Mouse (Mus musculus): ENCODE measurements around the gene Plcb2. TPM values are rescaled to one million over a fixed set of nuclear protein-coding genes. Genes with fewer than 3 reads are reported as not detected.

The Plcb2 gene
- polyA plus RNA-seq, 1 experiment from 2014 or later, result 0.17 TPM

DNA sequence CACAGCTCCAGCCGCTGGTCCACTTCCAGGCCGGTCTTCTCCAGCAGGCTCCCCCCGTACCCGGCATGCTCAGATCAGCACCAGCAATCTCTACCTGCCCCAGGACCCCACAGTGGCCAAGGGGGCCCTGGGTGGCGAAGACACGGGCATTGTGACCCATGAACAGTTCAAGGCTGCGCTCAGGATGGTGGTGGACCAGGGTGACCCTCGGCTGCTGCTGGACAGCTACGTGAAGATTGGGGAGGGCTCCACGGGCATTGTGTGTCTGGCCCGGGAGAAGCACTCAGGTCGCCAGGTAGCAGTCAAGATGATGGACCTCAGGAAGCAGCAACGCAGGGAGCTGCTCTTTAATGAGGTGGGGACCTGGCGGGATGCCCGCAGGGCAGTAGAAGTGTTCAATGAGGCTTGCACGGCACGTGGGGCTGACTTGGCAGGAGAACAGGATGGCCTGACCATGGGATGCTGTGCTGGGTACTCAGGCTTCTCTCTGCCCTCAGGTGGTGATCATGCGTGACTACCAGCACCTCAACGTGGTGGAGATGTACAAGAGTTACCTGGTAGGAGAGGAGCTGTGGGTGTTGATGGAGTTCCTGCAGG lies 34.8 kb downstream of the Plcb2 start:
- H3K27me3 ChIP-seq, result peaks cover 42% of the 10 kb centered on the region
- H3K27ac ChIP-seq, result no peak overlapping the region
- no peak overlapping the region for H3K9ac ChIP-seq
- WGBS, result 79% methylated on average over 19 of the region's 19 CpGs
- no peak for ATAC-seq
- no peaks in the 10 kb centered on the region for H3K9me3 ChIP-seq (replicated peaks)
- H3K36me3 ChIP-seq (ENCODE audit: poor library complexity, severe bottlenecking), result no peaks in the 10 kb centered on the region
- H3K4me1 ChIP-seq, result no peaks in the 10 kb centered on the region
- H3K4me3 ChIP-seq, result no peak overlapping the region
- no peak overlapping the region for H3K4me2 ChIP-seq

DNA sequence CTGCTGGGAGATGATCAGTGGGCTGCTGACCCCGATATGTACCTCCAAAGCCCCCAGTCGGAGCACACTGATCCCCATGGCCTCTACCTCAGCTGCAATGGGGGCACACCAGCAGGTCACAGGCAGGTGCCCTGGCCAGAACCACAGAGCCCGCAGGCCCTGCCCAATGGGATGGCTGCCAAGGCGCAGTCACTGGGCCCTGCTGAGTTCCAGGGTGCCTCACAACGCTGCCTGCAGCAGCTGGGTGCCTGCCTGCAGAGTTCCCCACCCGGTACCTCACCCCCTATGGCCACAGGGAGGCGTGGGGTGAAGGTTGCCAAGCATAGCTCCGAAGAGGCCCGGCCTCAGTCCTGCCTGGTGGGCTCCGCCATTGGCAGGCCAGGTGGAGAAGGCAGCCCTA lies 38.4 kb downstream of the Plcb2 start:
- H3K4me1 ChIP-seq, result no peaks in the 10 kb centered on the region
- no peak overlapping the region for H3K4me3 ChIP-seq
- H3K27ac ChIP-seq, result no peak overlapping the region
- H3K4me2 ChIP-seq, result no peak overlapping the region
- no peak overlapping the region for H3K9ac ChIP-seq
- H3K27me3 ChIP-seq, result peaks cover 23% of the 10 kb centered on the region
- WGBS, result 86% methylated on average over 10 of the region's 10 CpGs
- H3K9me3 ChIP-seq (replicated peaks), result no peaks in the 10 kb centered on the region
- no peaks in the 10 kb centered on the region for H3K36me3 ChIP-seq (ENCODE audit: poor library complexity, severe bottlenecking)
- ATAC-seq, result no peak

DNA sequence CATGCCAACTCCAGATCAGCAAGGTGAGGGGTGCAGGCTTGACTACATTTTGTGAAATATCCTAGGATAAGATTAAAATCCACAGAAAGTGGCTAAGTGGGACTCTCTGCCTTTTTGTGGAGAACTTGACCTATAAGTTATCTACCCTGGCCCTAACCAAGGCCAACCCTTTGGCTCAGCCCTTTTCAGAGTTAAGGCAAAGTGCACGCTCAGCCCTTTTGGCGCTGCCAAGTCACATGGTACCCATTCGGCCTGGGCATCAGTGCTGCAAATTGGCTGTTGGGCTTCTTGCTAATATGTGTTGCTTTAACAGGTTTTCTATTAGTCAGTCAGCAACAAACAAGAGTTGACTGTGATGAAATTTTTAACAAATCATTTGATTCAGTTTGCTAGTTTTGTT lies 40.4 kb downstream of the Plcb2 start:
- H3K27me3 ChIP-seq, result peaks cover 19% of the 10 kb centered on the region; the same call in 1 of the 2 replicates
- H3K4me1 ChIP-seq, result no peaks in the 10 kb centered on the region
- H3K36me3 ChIP-seq (ENCODE audit: poor library complexity, severe bottlenecking), result no peaks in the 10 kb centered on the region
- no peak overlapping the region for H3K27ac ChIP-seq
- H3K4me3 ChIP-seq, result no peak overlapping the region
- 93% methylated on average over 3 of the region's 3 CpGs for WGBS
- no peak for ATAC-seq
- no peak overlapping the region for H3K4me2 ChIP-seq
- no peaks in the 10 kb centered on the region for H3K9me3 ChIP-seq (replicated peaks)
- no peak overlapping the region for H3K9ac ChIP-seq

DNA sequence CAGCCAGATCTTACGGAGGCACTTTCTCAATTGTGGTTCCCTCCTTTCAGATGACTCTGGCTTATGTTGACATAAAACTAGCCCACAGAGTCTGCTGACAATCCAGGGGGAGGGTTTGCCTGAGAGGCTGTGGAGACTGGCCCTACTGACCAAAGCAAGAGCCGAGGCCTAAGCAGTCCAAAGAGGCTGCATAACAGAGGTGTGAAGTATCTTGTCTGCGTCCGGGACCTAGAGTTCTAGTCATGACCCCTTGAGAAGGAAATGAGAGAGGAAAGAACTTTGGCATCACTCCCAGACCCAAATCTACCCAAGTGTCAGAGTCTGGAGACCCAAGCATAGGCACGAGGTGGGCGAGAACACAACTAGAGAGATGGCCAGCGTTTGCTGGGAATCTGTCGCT lies 41.5 kb downstream of the Plcb2 start:
- WGBS, result 92% methylated on average over 8 of the region's 8 CpGs

DNA sequence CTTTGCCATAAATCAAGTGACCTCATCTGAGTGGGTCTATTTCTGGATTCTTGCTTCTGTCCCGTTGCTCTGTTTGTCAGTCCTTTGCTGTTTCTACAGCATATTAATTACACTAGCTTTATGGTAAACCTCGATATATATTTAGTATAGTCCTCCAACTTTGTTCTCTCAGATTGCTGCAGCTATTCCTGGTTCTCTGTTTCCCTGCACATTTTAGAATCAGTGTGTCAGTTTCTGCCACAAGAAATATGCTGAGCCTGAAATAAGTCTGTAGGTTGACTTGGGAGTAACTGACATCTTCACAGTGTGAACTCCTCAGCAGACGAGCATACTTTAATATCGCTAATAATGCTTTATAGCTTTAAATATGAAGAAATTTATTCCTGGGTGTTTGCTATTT lies 43.1 kb downstream of the Plcb2 start:
- Histone ChIP-seq H3K36me3 (ENCODE audit: poor library complexity, severe bottlenecking) (no peaks in the 10 kb centered on the region), H3K4me2 (no peak overlapping the region), H3K9ac (no peak overlapping the region), H3K9me3 (replicated peaks) (no peaks in the 10 kb centered on the region), H3K4me1 (peaks cover 6% of the 10 kb centered on the region), H3K4me3 (no peak overlapping the region), H3K27ac (no peak overlapping the region), H3K27me3 (peaks cover 16% of the 10 kb centered on the region; the same call in 1 of the 2 replicates)
- no peak for ATAC-seq
- 88% methylated on average over 4 of the region's 4 CpGs for whole genome bisulfite sequencing

More for the DNA sequence above, 41.5 kb downstream of the Plcb2 start:
- Histone ChIP-seq H3K4me2 (no peak overlapping the region), H3K36me3 (ENCODE audit: poor library complexity, severe bottlenecking) (no peaks in the 10 kb centered on the region), H3K27me3 (peaks cover 16% of the 10 kb centered on the region; the same call in 1 of the 2 replicates), H3K4me1 (peaks cover 6% of the 10 kb centered on the region), H3K9me3 (replicated peaks) (no peaks in the 10 kb centered on the region), H3K9ac (no peak overlapping the region), H3K4me3 (no peak overlapping the region), H3K27ac (no peak overlapping the region)
- ATAC-seq, result no peak

DNA sequence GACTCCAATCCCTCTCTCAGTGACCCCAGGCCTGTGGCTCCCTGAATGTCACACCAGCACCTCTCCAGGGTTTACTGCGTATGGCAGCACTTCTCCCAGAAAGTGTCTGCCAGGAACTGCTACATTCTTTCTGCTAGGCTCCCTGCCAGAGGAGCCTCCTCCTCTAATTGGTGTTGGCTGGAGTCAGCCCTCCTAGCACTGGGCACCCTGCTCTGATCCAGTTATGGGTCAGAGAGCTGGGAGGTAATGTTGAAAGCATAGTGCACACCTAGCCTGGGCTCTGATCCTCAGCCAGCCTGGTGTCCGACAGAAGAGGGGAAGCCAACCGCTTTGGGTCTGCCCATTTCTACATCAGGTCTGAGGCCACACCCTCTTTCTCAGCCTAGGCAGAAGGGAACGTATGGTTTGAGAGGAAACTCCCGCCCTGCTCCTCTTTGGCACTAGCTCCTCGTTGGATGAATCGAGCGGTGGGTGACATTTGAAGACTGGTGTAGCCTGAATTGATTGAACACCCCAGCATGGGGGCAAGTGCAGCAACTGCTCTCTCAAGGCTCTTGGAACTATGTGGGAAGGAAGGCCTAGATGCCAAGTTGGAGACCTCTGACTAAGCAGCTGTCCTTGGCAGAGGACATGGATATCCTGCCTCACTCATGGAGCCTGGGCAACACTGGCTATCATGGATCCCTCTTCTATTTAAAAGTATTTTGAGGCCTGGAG lies 45.5 kb downstream of the Plcb2 start:
- no peak overlapping the region for H3K9ac ChIP-seq
- peaks cover 28% of the 10 kb centered on the region for H3K27me3 ChIP-seq
- H3K36me3 ChIP-seq (ENCODE audit: poor library complexity, severe bottlenecking), result no peaks in the 10 kb centered on the region
- ATAC-seq, result no peak
- H3K9me3 ChIP-seq (replicated peaks), result no peaks in the 10 kb centered on the region
- WGBS, result 44% methylated on average over 8 of the region's 8 CpGs
- no peak overlapping the region; the same call in 1 of the 2 replicates for H3K27ac ChIP-seq
- no peak overlapping the region for H3K4me2 ChIP-seq
- H3K4me1 ChIP-seq, result peaks cover 6% of the 10 kb centered on the region
- H3K4me3 ChIP-seq, result no peak overlapping the region

DNA sequence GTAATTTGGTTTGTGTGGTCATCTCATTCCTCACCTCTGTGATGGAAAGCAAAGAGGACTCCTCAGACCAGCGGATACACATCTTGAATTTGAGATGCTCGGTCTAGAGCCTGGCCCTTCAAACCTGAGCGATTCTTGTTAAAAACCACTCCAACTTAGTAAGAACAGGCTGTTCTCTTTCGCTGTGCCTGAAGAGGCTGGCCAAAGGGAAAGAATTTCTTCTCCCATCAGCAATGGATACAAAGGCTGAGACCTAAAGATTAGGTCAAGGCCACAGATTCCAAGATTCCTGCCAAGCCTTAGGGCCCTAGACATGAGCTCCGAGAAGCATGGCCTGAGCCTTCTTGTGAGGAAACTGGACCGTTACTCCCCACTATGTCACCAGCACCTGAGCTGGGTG lies 47.3 kb downstream of the Plcb2 start:
- Histone ChIP-seq H3K27ac (no peak overlapping the region), H3K9ac (no peak overlapping the region), H3K4me1 (peaks cover 18% of the 10 kb centered on the region), H3K9me3 (replicated peaks) (no peaks in the 10 kb centered on the region), H3K36me3 (ENCODE audit: poor library complexity, severe bottlenecking) (no peaks in the 10 kb centered on the region), H3K4me2 (no peak overlapping the region), H3K4me3 (no peak overlapping the region), H3K27me3 (peaks cover 41% of the 10 kb centered on the region)
- ATAC-seq, result no peak
- 96% methylated on average over 6 of the region's 6 CpGs for WGBS

DNA sequence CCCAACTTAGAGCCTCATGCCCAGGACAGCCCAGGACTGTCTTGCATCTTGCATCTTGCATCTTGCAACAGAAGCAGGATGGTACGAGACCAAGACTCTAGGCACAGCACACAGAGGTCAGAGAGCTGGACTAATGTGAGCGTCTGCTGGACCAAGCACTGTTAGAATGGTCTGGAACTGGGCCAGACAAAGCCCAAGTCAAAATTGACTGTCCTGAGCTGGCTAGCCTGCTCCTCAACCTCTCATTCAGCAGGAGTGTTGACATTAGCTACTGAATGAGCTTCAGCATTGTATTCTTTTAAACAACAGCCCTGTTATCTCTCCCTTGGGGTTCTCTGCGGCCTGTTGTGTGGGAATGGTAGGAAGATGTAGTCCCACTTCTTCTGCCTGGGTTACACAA lies 48.7 kb downstream of the Plcb2 start:
- H3K27me3 ChIP-seq, result peaks cover 54% of the 10 kb centered on the region
- no peaks in the 10 kb centered on the region for H3K9me3 ChIP-seq (replicated peaks)
- no peak overlapping the region for H3K27ac ChIP-seq
- no peak overlapping the region for H3K4me3 ChIP-seq
- H3K4me2 ChIP-seq, result no peak overlapping the region
- ATAC-seq, result no peak
- no peak overlapping the region for H3K9ac ChIP-seq
- H3K4me1 ChIP-seq, result peaks cover 18% of the 10 kb centered on the region
- WGBS, result 81% methylated on average over 3 of the region's 3 CpGs
- H3K36me3 ChIP-seq (ENCODE audit: poor library complexity, severe bottlenecking), result no peaks in the 10 kb centered on the region

DNA sequence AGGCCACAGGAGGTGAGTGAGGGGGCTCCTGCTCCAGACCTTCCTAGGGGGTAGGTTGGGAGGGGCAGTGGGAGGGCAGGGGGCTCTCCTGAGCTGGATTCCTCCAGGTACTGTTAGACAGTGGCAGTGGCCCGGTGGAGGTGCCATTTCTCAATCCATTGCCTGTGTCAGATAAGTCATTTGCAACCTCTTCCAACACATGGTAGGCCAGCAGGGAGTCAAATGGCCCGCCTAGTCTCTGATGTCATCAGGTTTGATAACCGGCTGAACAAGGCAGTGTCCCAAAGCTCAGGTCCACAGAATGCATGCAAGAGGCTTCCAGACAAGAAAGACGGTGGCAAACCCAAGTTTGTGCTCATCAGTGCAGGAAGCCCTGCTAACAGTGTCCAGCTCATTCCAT lies 50.4 kb downstream of the Plcb2 start:
- peaks cover 18% of the 10 kb centered on the region for H3K4me1 ChIP-seq
- H3K27ac ChIP-seq, result no peak overlapping the region
- WGBS, result 15% methylated on average over 4 of the region's 4 CpGs
- peak overlapping the region; percentile 73 for H3K9ac ChIP-seq
- H3K36me3 ChIP-seq (ENCODE audit: poor library complexity, severe bottlenecking), result no peaks in the 10 kb centered on the region
- H3K4me2 ChIP-seq, result peak overlapping the region; percentile 96
- H3K4me3 ChIP-seq, result peak overlapping the region; percentile 55
- ATAC-seq, result no peak
- peaks cover 70% of the 10 kb centered on the region for H3K27me3 ChIP-seq
- no peaks in the 10 kb centered on the region for H3K9me3 ChIP-seq (replicated peaks)

DNA sequence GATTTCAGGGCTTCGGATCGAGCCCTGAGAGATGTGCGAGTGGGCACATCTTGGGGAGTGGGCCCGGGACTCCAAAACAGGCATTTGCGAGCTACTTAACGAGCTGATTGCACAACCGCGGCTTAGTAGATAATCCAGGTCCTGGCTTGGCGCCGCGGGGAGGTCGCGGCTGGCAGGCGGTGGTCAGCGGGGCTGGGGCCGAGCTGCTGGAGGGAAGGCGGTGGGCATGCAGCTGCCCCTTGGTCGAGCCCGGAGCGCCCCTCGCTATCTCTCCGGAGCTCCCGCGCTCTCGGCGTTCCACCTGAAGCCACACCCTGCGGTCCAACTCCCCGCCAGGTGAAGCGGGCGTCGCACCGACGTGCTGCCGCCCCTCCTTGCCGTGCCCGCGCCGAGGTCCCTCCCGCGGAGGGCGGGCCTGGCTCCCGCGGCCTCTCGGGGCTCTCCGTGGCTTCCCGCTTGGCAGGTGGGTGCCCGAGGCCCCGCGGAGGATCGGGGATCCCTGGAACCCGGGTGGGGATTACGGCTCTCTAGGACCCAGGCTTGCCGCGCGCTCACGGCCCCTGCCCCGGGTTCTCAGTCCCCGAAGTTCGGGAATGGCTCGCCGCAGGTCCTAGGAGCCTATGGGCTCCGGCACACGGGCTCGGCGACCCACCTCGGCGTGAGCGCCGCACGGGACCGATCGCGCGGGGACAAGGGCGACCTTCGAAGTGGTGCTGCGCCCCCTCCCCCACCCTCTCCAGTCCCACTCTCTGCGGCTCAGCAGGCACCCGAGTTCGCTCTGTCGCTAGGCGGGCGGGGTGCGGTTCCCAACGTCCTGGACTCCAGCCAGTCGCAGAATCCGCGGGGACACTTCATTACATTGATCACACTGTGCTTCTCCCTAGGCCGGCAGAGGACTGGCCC lies 51.1 kb downstream of the Plcb2 start:
- peak overlapping the region; percentile 55 for H3K4me3 ChIP-seq
- H3K9me3 ChIP-seq (replicated peaks), result no peaks in the 10 kb centered on the region
- WGBS, result 1% methylated on average over 60 of the region's 89 CpGs
- H3K4me1 ChIP-seq, result peaks cover 12% of the 10 kb centered on the region
- H3K9ac ChIP-seq, result peak overlapping the region; percentile 73
- H3K27me3 ChIP-seq, result peaks cover 78% of the 10 kb centered on the region
- H3K36me3 ChIP-seq (ENCODE audit: poor library complexity, severe bottlenecking), result no peaks in the 10 kb centered on the region
- H3K27ac ChIP-seq, result no peak overlapping the region
- H3K4me2 ChIP-seq, result peak overlapping the region; percentile 96
- ATAC-seq, result peak; percentile 61

DNA sequence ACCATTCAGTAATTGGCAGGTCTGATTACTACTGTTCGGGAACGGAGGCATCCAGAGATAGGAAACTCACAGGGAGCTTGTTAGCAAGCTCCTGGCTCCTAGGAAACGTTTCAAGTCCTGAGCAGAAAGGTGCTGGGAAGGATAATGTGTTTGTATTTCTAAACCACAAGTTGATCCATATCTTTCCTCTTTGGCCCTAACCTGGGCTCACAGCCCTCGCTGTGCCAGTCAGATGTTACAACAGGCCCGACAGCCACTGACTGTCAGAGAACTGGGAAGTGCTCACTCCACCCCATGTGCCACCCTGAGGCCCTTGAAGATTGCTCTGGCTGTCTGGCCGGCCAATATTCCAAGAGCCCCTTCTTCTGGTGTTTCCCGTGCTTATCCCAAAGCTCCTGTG lies 53.7 kb downstream of the Plcb2 start:
- H3K27ac ChIP-seq, result no peak overlapping the region
- H3K9ac ChIP-seq, result no peak overlapping the region
- no peaks in the 10 kb centered on the region for H3K9me3 ChIP-seq (replicated peaks)
- 25% methylated on average over 7 of the region's 7 CpGs for WGBS
- H3K27me3 ChIP-seq, result peaks cover 78% of the 10 kb centered on the region
- no peak overlapping the region for H3K4me2 ChIP-seq
- H3K4me3 ChIP-seq, result no peak overlapping the region
- no peak for ATAC-seq
- H3K4me1 ChIP-seq, result peaks cover 12% of the 10 kb centered on the region
- no peaks in the 10 kb centered on the region for H3K36me3 ChIP-seq (ENCODE audit: poor library complexity, severe bottlenecking)

Measured in forebrain, embryonic 13.5 days (tissue).